Comparison of ENCODE assay signal across 9 mouse cellular contexts in the genomic region with DNA sequence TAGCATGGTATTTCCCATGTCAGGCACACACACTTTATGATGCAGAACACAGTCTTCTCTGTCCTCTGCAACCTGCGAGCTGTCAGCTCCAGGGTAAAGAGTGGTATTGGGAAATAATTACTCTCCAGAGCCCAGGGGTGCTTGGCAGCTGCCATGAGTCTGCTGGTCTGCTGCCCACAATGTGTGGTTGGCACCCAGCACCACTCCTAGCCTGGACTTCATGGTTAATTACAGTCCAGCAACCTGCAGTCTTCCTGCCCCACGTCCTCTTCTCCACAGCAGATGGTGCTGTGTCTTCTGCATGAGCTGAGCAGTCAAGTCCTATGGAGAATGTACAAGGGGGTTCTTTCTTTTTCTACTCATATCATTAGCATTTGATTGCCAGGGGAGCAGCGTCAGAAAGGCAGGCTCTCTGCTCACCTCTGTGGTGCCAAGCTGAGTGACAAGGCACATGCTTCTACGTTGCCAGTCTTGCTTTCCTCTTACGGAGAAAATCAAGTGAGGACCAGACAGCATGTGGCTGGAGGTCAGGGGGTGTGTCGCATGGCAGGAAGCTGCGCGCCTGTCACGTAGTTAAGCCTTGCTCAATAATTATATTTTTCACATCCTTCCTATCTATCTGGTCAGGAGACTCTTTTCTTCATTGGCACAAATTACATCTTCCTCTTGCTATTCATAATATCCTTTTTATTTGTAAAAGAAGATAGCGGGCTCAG.
A peak's percentile ranks its signal among the peaks of the same experiment; 100 is the strongest.
DNase-seq lines count a peak whose midpoint lies in the region; ATAC-seq and TF ChIP-seq lines count a peak whose summit lies in the region.
"Had no signal": no experiment of that assay in that cellular context is flagged by ENCODE, and none has a peak within 500 bp of the region (broad histone marks: within the 10 kb centered on the region; RNA-seq: fewer than 3 reads in every experiment).

No protein-coding gene starts in this region.

- H3K9ac ChIP-seq in kidney, embryonic 16.5 days (replicated peaks; ENCODE audit: low read length): no peak overlapping the region
- H3K9ac ChIP-seq: embryonic facial prominence, embryonic 12.5 days; limb, embryonic 15.5 days had no signal

- H3K9me3 ChIP-seq in kidney, embryonic 16.5 days (ENCODE audit: low read length): no peaks in the 10 kb centered on the region
- H3K9me3 ChIP-seq: embryonic facial prominence, embryonic 12.5 days; limb, embryonic 15.5 days had no signal

- no peaks in the 10 kb centered on the region for H3K4me1 ChIP-seq in kidney, adult 2 months (ENCODE audit: control insufficient read depth, insufficient read depth, low read length)
- H3K4me1 ChIP-seq in kidney, embryonic 16.5 days (ENCODE audit: insufficient read depth, low read length): no peaks in the 10 kb centered on the region; the same call in 1 of the 2 replicates
- H3K4me1 ChIP-seq in thymus, adult 2 months (replicated peaks; ENCODE audit: control insufficient read depth, insufficient read depth, low read length): no peaks in the 10 kb centered on the region
- H3K4me1 ChIP-seq: embryonic facial prominence, embryonic 12.5 days had no signal

- 0 out of 2 replicates have a peak, but pooled peaks have one; percentile 22 for TF ChIP-seq CTCF in kidney, adult 2 months (conservative IDR thresholded peaks at IDR 0.05; ENCODE audit: insufficient read depth, insufficient read length, low read depth, low read length)
- TF ChIP-seq CTCF in thymus, adult 2 months (IDR thresholded peaks at IDR 0.05; ENCODE audit: borderline replicate concordance, control insufficient read depth, extremely low read depth, insufficient read depth, low read length, poor library complexity): no peak

- no peaks in the 10 kb centered on the region for H3K36me3 ChIP-seq in kidney, adult 2 months (ENCODE audit: control insufficient read depth, insufficient read depth, low read length)
- no peaks in the 10 kb centered on the region; the same call in 1 of the 2 replicates for H3K36me3 ChIP-seq in kidney, embryonic 16.5 days (ENCODE audit: insufficient read depth, low read length)
- no peaks in the 10 kb centered on the region for H3K36me3 ChIP-seq in thymus, adult 2 months (ENCODE audit: control insufficient read depth, insufficient read depth, low read length)
- H3K36me3 ChIP-seq: embryonic facial prominence, embryonic 12.5 days had no signal

- DNase-seq in kidney, adult 2 months: peak; percentile 57
- peak; percentile 68 for DNase-seq in adrenal gland, postnatal 10 days
- DNase-seq in cerebellum, adult 9-10 months: peak; percentile 44
- DNase-seq in kidney, postnatal 25 days: peak; percentile 12 to 47
- no peak for DNase-seq in thymus, adult 2 months

- no peak for TF ChIP-seq POLR2A in kidney, adult 2 months (IDR thresholded peaks at IDR 0.05; ENCODE audit: low read depth, low read length)
- no peak for TF ChIP-seq POLR2A in thymus, adult 2 months (IDR thresholded peaks at IDR 0.05; ENCODE audit: control insufficient read depth, extremely low read depth, insufficient read depth, low read length, poor library complexity)

- H3K27ac ChIP-seq in kidney, adult 2 months (ENCODE audit: insufficient read depth, low read depth, low read length): no peak overlapping the region
- no peak overlapping the region for H3K27ac ChIP-seq in kidney, embryonic 16.5 days (ENCODE audit: low read length)
- H3K27ac ChIP-seq in thymus, adult 2 months (ENCODE audit: control insufficient read depth, insufficient read depth, low read length): no peak overlapping the region
- H3K27ac ChIP-seq: embryonic facial prominence, embryonic 12.5 days; limb, embryonic 15.5 days had no signal

- H3K4me3 ChIP-seq in kidney, adult 2 months (ENCODE audit: insufficient read depth, low read depth, low read length): no peak overlapping the region
- H3K4me3 ChIP-seq in kidney, embryonic 16.5 days (ENCODE audit: low read length): no peak overlapping the region
- no peak overlapping the region for H3K4me3 ChIP-seq in thymus, adult 2 months (ENCODE audit: control insufficient read depth, insufficient read depth, low read length)
- H3K4me3 ChIP-seq: embryonic facial prominence, embryonic 12.5 days; limb, embryonic 15.5 days had no signal

- no peaks in the 10 kb centered on the region for H3K27me3 ChIP-seq in kidney, adult 2 months (replicated peaks; ENCODE audit: control insufficient read depth, insufficient read depth, low read length)
- no peaks in the 10 kb centered on the region for H3K27me3 ChIP-seq in kidney, embryonic 16.5 days (ENCODE audit: insufficient read depth, low read length)
- no peaks in the 10 kb centered on the region for H3K27me3 ChIP-seq in thymus, adult 2 months (ENCODE audit: control insufficient read depth, insufficient read depth, low read length)
- H3K27me3 ChIP-seq: embryonic facial prominence, embryonic 12.5 days; limb, embryonic 15.5 days had no signal

- no peak overlapping the region for H3K4me2 ChIP-seq in kidney, embryonic 16.5 days (replicated peaks; ENCODE audit: low read depth, low read length)
- H3K4me2 ChIP-seq: embryonic facial prominence, embryonic 12.5 days; limb, embryonic 15.5 days had no signal

- no peak for ATAC-seq in kidney, embryonic 16.5 days (ENCODE audit: low FRiP score, low TSS enrichment)
- no peak for ATAC-seq in CD4-positive, CD25-positive, alpha-beta regulatory T cell, adult 4 months

- WGBS in kidney, adult 2 months: 60% methylated on average over 10 of the region's 10 CpGs
- 76% methylated on average over 10 of the region's 10 CpGs for WGBS in kidney, embryonic 16.5 days
- 94% methylated on average over 10 of the region's 10 CpGs for WGBS in thymus, adult 2 months
